Mouse (Mus musculus): Measurements from ENCODE around the gene Serinc5. TPM values are rescaled to one million over a fixed set of nuclear protein-coding genes. Genes with fewer than 3 reads are reported as not detected.
"Not testable (repeated sequence)": the region's sequence is repeated elsewhere in the genome, so short reads cannot be mapped to it uniquely, and the experiment has no call there.

Serinc5 gene
- polyA plus RNA-seq, 1 experiment from 2014 or later, result 11.0 TPM

DNA sequence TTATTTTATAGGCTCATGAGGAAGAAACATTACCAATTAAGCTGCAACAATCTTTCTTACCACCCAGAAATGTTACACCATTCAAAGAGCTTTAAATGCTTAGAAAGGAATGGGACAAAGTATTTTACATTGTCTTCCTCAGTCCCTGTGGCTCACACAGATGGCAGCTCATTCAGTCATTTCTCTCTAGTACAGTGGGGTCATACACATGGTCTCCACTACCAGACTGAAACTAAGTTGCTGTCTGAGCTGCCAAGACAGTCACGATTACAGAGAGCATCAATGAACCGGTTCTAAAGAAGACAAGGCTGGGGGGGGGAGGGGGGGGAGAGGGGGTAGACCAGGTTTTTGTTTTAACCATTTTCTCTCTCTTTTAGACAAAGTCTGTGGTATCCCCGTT is 19.7 kb upstream of the Serinc5 start:
- H3K27me3 ChIP-seq (ENCODE audit: control insufficient read depth, insufficient read depth, low read length), result no peaks in the 10 kb centered on the region
- WGBS, result 63% methylated on average over 3 of the region's 3 CpGs
- no peak overlapping the region for H3K4me3 ChIP-seq (ENCODE audit: low read length)
- no peak overlapping the region for H3K9ac ChIP-seq (ENCODE audit: low read length)
- peaks cover 11% of the 10 kb centered on the region for H3K4me1 ChIP-seq (ENCODE audit: control insufficient read depth, insufficient read depth, low read length)
- H3K4me2 ChIP-seq (ENCODE audit: low read depth, low read length), result no peak overlapping the region
- ATAC-seq (replicated peaks; ENCODE audit: extremely low read depth, insufficient read depth, low FRiP score), result no peak
- H3K36me3 ChIP-seq (ENCODE audit: control insufficient read depth, insufficient read depth), result no peaks in the 10 kb centered on the region
- no peak overlapping the region for H3K27ac ChIP-seq (ENCODE audit: low read length)
- H3K9me3 ChIP-seq (replicated peaks; ENCODE audit: control insufficient read depth, low read length), result no peaks in the 10 kb centered on the region

DNA sequence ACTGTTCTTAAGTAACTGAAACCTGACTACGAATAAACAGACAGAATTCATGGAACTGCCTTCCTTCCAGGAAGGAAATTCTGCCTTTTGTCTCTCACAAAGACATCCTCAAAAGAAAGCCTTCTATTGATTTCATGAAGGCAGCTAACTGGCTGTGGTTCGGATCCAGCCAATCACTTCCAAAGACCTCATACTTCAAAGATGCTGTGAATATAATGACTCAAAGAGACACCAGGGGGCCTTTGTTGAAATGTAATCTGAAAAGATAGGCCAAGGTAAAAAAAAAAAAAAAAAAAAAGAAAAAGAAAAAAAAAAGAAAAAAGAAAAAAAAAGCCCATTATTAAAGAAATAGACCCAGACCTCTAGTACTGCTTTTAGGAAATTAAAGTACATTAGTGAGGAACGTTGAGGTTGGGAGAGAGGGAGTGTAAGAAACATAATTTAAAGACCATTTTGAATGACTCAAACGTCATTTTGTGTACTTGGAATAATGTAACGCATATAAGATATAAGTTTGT is 18.6 kb upstream of the Serinc5 start:
- Histone ChIP-seq H3K9ac (ENCODE audit: low read length) (no peak overlapping the region), H3K4me3 (ENCODE audit: low read length) (no peak overlapping the region), H3K4me1 (ENCODE audit: control insufficient read depth, insufficient read depth, low read length) (peaks cover 11% of the 10 kb centered on the region), H3K27me3 (ENCODE audit: control insufficient read depth, insufficient read depth, low read length) (no peaks in the 10 kb centered on the region), H3K36me3 (ENCODE audit: control insufficient read depth, insufficient read depth) (no peaks in the 10 kb centered on the region), H3K27ac (ENCODE audit: low read length) (no peak overlapping the region), H3K4me2 (ENCODE audit: low read depth, low read length) (peak overlapping the region; percentile 15; the same call in 1 of the 2 replicates), H3K9me3 (replicated peaks; ENCODE audit: control insufficient read depth, low read length) (no peaks in the 10 kb centered on the region)
- 58% methylated on average over 5 of the region's 5 CpGs for WGBS
- no peak for ATAC-seq (replicated peaks; ENCODE audit: extremely low read depth, insufficient read depth, low FRiP score)

DNA sequence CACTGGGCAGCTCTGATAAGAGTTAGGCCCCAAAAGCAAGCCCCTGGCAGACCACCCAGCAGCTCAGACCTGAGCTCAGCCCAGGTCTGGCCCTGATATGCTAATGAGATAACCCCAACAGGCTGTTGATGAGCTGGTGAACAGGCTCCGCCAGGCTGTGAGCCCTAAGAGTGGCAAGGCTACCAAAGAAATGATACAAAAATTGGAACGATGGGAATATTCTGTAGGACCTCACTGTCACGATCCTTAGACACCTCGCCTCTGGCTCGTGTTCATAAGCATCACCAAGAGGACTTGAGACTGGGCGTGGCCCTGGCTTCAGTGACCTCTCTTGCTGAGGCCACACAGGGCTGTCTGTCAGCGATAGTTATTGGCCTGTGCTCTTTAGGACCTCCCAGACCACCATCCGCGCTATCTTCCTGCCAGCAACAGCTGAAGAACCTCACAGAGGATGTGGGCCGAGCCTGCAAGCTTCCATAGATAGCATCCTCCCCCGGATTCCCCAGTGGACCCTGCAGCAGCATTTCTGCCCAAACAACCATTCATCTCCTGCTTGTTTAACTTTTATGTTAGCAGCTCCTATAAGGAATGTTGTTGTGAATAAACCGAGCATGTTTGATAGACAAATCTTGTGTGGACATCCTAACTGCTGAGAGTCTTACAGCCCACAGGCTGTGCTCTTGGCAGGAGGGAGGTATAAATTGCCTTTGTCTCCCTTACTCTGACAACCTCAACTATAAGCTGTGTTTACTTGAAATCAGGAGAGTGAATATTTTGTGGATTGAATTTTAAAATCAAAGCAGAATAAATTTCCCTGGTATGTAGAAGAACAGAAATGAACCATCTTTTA is 17.9 kb upstream of the Serinc5 start:
- H3K27ac ChIP-seq (ENCODE audit: low read length), result peak overlapping the region; percentile 14; the same call in 1 of the 2 replicates
- peaks cover 11% of the 10 kb centered on the region for H3K4me1 ChIP-seq (ENCODE audit: control insufficient read depth, insufficient read depth, low read length)
- H3K9me3 ChIP-seq (replicated peaks; ENCODE audit: control insufficient read depth, low read length), result no peaks in the 10 kb centered on the region
- peak; percentile 58 for ATAC-seq (replicated peaks; ENCODE audit: extremely low read depth, insufficient read depth, low FRiP score)
- no peak overlapping the region for H3K9ac ChIP-seq (ENCODE audit: low read length)
- H3K27me3 ChIP-seq (ENCODE audit: control insufficient read depth, insufficient read depth, low read length), result no peaks in the 10 kb centered on the region
- 14% methylated on average over 12 of the region's 12 CpGs for WGBS
- peak overlapping the region; percentile 16; the same call in 1 of the 2 replicates for H3K4me2 ChIP-seq (ENCODE audit: low read depth, low read length)
- H3K36me3 ChIP-seq (ENCODE audit: control insufficient read depth, insufficient read depth), result no peaks in the 10 kb centered on the region
- no peak overlapping the region for H3K4me3 ChIP-seq (ENCODE audit: low read length)

DNA sequence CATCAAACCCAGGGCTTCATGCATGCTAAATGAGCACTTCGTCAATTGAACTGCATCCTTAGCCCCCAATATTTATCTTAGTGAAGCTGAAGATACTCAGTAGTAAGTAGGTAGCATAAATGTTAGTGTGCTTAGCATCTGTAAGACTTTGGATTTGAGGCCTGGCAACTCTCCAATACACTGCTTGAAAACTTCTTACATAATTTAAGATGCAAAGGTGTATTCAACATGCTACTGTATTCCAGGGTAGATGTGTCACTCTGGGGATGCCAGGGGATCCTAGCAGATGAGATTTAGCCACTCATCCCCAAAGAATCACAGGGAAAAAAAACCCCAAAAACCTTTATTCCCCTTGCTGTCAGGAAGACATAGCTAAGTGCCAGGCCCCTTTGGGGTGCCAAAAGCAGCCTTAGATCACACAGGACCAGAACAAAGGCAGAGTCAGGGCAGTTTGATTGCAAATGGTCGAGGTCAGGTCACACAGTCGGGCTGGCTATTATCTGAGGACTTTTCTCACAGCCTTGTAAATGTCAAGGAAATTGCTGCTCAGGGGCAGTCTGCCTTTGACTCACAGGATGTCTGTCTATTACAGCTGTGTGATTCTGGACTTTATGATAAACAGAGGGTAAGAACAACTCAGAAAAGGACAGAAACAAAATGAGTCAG is 17.0 kb upstream of the Serinc5 start:
- Histone ChIP-seq H3K4me3 (ENCODE audit: low read length) (no peak overlapping the region), H3K4me2 (ENCODE audit: low read depth, low read length) (no peak overlapping the region), H3K27me3 (ENCODE audit: control insufficient read depth, insufficient read depth, low read length) (no peaks in the 10 kb centered on the region), H3K9ac (ENCODE audit: low read length) (no peak overlapping the region), H3K9me3 (replicated peaks; ENCODE audit: control insufficient read depth, low read length) (no peaks in the 10 kb centered on the region), H3K36me3 (ENCODE audit: control insufficient read depth, insufficient read depth) (no peaks in the 10 kb centered on the region), H3K27ac (ENCODE audit: low read length) (no peak overlapping the region), H3K4me1 (ENCODE audit: control insufficient read depth, insufficient read depth, low read length) (peaks cover 11% of the 10 kb centered on the region)
- WGBS, result 30% methylated on average over 3 of the region's 3 CpGs
- no peak for ATAC-seq (replicated peaks; ENCODE audit: extremely low read depth, insufficient read depth, low FRiP score)

DNA sequence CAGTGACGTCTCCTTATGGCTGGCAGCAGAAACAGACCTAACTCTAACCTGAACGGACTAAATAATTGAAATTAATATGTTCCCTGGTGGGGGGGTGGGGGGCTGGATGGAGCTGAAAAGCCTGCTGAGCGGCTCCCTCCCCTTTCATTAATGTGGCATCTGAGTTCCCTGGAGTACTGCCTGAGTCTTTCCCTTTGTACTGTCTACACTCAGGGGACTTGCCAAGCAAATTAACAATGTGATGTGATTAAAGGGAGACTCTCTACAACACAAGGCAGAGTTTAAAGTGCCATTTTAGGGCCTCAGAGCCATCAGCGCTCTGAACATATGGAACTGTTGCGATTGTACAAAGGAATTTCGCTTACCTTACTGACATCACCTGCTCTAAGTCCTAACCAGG is 16.4 kb upstream of the Serinc5 start:
- Histone ChIP-seq H3K9ac (ENCODE audit: low read length) (no peak overlapping the region), H3K9me3 (replicated peaks; ENCODE audit: control insufficient read depth, low read length) (no peaks in the 10 kb centered on the region), H3K4me1 (ENCODE audit: control insufficient read depth, insufficient read depth, low read length) (peaks cover 7% of the 10 kb centered on the region), H3K27ac (ENCODE audit: low read length) (no peak overlapping the region), H3K4me3 (ENCODE audit: low read length) (no peak overlapping the region), H3K27me3 (ENCODE audit: control insufficient read depth, insufficient read depth, low read length) (no peaks in the 10 kb centered on the region), H3K36me3 (ENCODE audit: control insufficient read depth, insufficient read depth) (no peaks in the 10 kb centered on the region), H3K4me2 (ENCODE audit: low read depth, low read length) (no peak overlapping the region)
- WGBS, result 64% methylated on average over 6 of the region's 6 CpGs
- no peak for ATAC-seq (replicated peaks; ENCODE audit: extremely low read depth, insufficient read depth, low FRiP score)

DNA sequence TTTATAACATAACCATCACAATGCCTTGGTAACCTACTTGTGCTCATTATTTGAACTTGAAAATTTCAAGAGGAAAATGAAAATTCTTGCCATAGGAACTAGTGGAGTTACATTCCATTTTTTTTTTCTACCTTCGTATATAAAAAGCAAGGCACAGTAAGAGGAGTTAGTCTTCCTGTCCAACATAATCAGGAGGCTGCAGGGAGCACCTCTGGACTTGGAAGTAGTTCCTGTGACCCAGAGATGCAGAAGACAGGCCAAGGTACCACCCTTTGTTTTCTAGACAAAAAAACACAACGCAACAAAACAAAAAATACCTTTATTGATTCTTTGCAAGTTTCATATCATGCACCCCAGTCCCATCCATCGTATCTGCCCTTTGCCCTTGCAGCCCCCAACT is 16.0 kb upstream of the Serinc5 start:
- Histone ChIP-seq H3K27ac (ENCODE audit: low read length) (no peak overlapping the region), H3K9ac (ENCODE audit: low read length) (no peak overlapping the region), H3K36me3 (ENCODE audit: control insufficient read depth, insufficient read depth) (no peaks in the 10 kb centered on the region), H3K27me3 (ENCODE audit: control insufficient read depth, insufficient read depth, low read length) (no peaks in the 10 kb centered on the region), H3K4me3 (ENCODE audit: low read length) (no peak overlapping the region), H3K9me3 (replicated peaks; ENCODE audit: control insufficient read depth, low read length) (no peaks in the 10 kb centered on the region), H3K4me1 (ENCODE audit: control insufficient read depth, insufficient read depth, low read length) (peaks cover 7% of the 10 kb centered on the region), H3K4me2 (ENCODE audit: low read depth, low read length) (no peak overlapping the region)
- WGBS, result 73% methylated on average over 3 of the region's 3 CpGs
- ATAC-seq (replicated peaks; ENCODE audit: extremely low read depth, insufficient read depth, low FRiP score), result no peak

DNA sequence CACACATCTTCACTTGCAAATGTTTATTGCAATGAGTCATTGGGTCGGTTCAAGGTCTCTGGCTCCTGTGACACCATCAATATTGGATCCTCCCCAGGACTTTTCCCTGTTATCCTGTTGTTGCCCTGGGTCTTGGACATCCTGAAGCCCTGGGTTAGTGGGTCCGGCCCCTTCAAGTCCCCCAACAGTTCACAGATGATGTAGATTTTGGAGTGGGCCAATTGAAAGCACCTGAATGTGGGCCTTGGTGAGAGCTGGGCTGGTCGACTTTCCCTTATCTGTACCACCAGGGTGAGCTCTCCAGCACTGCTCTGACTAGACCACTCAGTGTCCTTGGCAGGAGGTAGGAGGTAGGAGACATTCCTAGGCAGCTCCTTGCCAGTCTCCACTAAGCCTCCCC is 15.5 kb upstream of the Serinc5 start:
- Histone ChIP-seq H3K4me1 (ENCODE audit: control insufficient read depth, insufficient read depth, low read length) (peaks cover 7% of the 10 kb centered on the region), H3K4me2 (ENCODE audit: low read depth, low read length) (no peak overlapping the region), H3K4me3 (ENCODE audit: low read length) (no peak overlapping the region), H3K36me3 (ENCODE audit: control insufficient read depth, insufficient read depth) (no peaks in the 10 kb centered on the region), H3K27me3 (ENCODE audit: control insufficient read depth, insufficient read depth, low read length) (no peaks in the 10 kb centered on the region), H3K27ac (ENCODE audit: low read length) (no peak overlapping the region), H3K9ac (ENCODE audit: low read length) (no peak overlapping the region), H3K9me3 (replicated peaks; ENCODE audit: control insufficient read depth, low read length) (no peaks in the 10 kb centered on the region)
- 61% methylated on average over 3 of the region's 3 CpGs for WGBS
- no peak for ATAC-seq (replicated peaks; ENCODE audit: extremely low read depth, insufficient read depth, low FRiP score)

DNA sequence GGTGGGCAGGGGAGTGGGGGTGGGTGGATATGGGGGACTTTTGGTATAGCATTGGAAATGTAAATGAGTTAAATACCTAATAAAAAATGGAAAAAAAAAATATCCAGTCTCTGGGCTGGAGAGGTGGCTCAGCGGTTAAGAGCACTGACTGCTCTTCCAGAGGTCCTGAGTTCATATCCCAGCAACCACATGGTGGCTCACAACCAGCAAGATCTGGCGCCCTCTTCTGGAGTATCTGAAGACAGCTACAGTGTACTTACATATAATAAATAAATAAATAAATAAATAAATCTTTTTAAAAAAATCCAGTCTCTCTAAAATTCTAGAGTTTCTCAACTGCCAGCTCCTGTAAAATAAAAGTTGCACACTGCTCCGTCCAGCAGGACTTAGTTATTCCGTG is 5.6 kb upstream of the Serinc5 start:
- H3K36me3 ChIP-seq (ENCODE audit: control insufficient read depth, insufficient read depth); H3K4me2 ChIP-seq (ENCODE audit: low read depth, low read length); H3K27ac ChIP-seq (ENCODE audit: low read length); H3K4me3 ChIP-seq (ENCODE audit: low read length); H3K27me3 ChIP-seq (ENCODE audit: control insufficient read depth, insufficient read depth, low read length); ATAC-seq (replicated peaks; ENCODE audit: extremely low read depth, insufficient read depth, low FRiP score); H3K9ac ChIP-seq (ENCODE audit: low read length); H3K9me3 ChIP-seq (replicated peaks; ENCODE audit: control insufficient read depth, low read length): not testable (repeated sequence)
- peaks cover 10% of the 10 kb centered on the region for H3K4me1 ChIP-seq (ENCODE audit: control insufficient read depth, insufficient read depth, low read length)
- 79% methylated on average over 4 of the region's 4 CpGs for WGBS
